Comparison of ENCODE assay signal across 8 mouse cellular contexts in genomic region chr6:86850588-86850987, GRCm38 (mm10). TPM values are rescaled to one million over a fixed set of nuclear protein-coding genes. Genes with fewer than 3 reads are reported as not detected.
DNase-seq lines count a peak whose midpoint lies in the region; ATAC-seq and TF ChIP-seq lines count a peak whose summit lies in the region.

No protein-coding gene starts in this region.

- no peaks in the 10 kb centered on the region for H3K9me3 ChIP-seq in heart, postnatal 0 days (replicated peaks; ENCODE audit: control insufficient read depth, low read length)
- no peaks in the 10 kb centered on the region for H3K9me3 ChIP-seq in E14TG2a.4 (ENCODE audit: low read length)
- no peaks in the 10 kb centered on the region for H3K9me3 ChIP-seq in hindbrain, embryonic 12.5 days (replicated peaks)
- H3K9me3 ChIP-seq in midbrain, embryonic 12.5 days = no peaks in the 10 kb centered on the region

- 4% methylated on average over 4 of the region's 4 CpGs for WGBS in heart, postnatal 0 days
- WGBS in hindbrain, embryonic 12.5 days = 24% methylated on average over 4 of the region's 4 CpGs
- WGBS in midbrain, embryonic 12.5 days = 35% methylated on average over 4 of the region's 4 CpGs

- peak overlapping the region; percentile 98 for H3K27ac ChIP-seq in heart, postnatal 0 days (ENCODE audit: low read depth)
- peak overlapping the region; percentile 97 for H3K27ac ChIP-seq in hindbrain, embryonic 12.5 days
- 0 out of 2 replicates have a peak overlapping the region, but pooled peaks have one; percentile 97 for H3K27ac ChIP-seq in midbrain, embryonic 12.5 days (replicated peaks)

- no peak for ATAC-seq in heart, postnatal 0 days (ENCODE audit: insufficient read depth, low read depth)
- ATAC-seq in hindbrain, embryonic 12.5 days (ENCODE audit: low FRiP score) = no peak
- no peak for ATAC-seq in midbrain, embryonic 12.5 days (ENCODE audit: low FRiP score, low read depth)
- no peak for ATAC-seq in megakaryocyte progenitor cell, adult 5-6 weeks (replicated peaks; ENCODE audit: poor library complexity)

- no peak for TF ChIP-seq CTCF in heart, postnatal 0 days (IDR thresholded peaks at IDR 0.05; ENCODE audit: low read depth)
- TF ChIP-seq CTCF in E14TG2a.4 (conservative IDR thresholded peaks at IDR 0.05; ENCODE audit: low read length) = no peak

- peaks cover 37% of the 10 kb centered on the region for H3K4me1 ChIP-seq in heart, postnatal 0 days (ENCODE audit: control insufficient read depth, insufficient read depth)
- peaks cover 32% of the 10 kb centered on the region for H3K4me1 ChIP-seq in E14TG2a.4 (replicated peaks; ENCODE audit: low read depth, low read length)
- H3K4me1 ChIP-seq in hindbrain, embryonic 12.5 days = peaks cover 37% of the 10 kb centered on the region
- H3K4me1 ChIP-seq in midbrain, embryonic 12.5 days = peaks cover 32% of the 10 kb centered on the region

- H3K27me3 ChIP-seq in heart, postnatal 0 days (ENCODE audit: control insufficient read depth, insufficient read depth, low read length) = no peaks in the 10 kb centered on the region
- peaks cover 2% of the 10 kb centered on the region; the same call in 1 of the 2 replicates for H3K27me3 ChIP-seq in E14TG2a.4 (ENCODE audit: insufficient read depth, low read length)
- H3K27me3 ChIP-seq in hindbrain, embryonic 12.5 days = no peaks in the 10 kb centered on the region
- H3K27me3 ChIP-seq in midbrain, embryonic 12.5 days = no peaks in the 10 kb centered on the region

- no peak for TF ChIP-seq EP300 in heart, postnatal 0 days (IDR thresholded peaks at IDR 0.05; ENCODE audit: low read depth)

- DNase-seq in heart, postnatal 0 days (ENCODE audit: low spot score) = no peak
- no peak for DNase-seq in heart, postnatal 4 days
- DNase-seq in adipocyte (ENCODE audit: low spot score) = no peak
- no peak for DNase-seq in adrenal gland, postnatal 25 days

- peaks cover 5% of the 10 kb centered on the region; the same call in 1 of the 2 replicates for H3K36me3 ChIP-seq in heart, postnatal 0 days (replicated peaks; ENCODE audit: control insufficient read depth, insufficient read depth, low read length)
- H3K36me3 ChIP-seq in E14TG2a.4 (ENCODE audit: insufficient read depth, low read length) = peaks cover 17% of the 10 kb centered on the region
- H3K36me3 ChIP-seq in hindbrain, embryonic 12.5 days = 0 out of 2 replicates have a peak, but pooled peaks cover 11% of the 10 kb centered on the region
- peaks cover 3% of the 10 kb centered on the region; the same call in 1 of the 2 replicates for H3K36me3 ChIP-seq in midbrain, embryonic 12.5 days

- peak overlapping the region; percentile 87 for H3K9ac ChIP-seq in heart, postnatal 0 days (replicated peaks; ENCODE audit: low read depth, low read length)
- H3K9ac ChIP-seq in hindbrain, embryonic 12.5 days = peak overlapping the region; percentile 81
- H3K9ac ChIP-seq in midbrain, embryonic 12.5 days (replicated peaks) = peak overlapping the region; percentile 84

- H3K4me3 ChIP-seq in heart, postnatal 0 days (ENCODE audit: low read depth, low read length) = peak overlapping the region; percentile 86
- H3K4me3 ChIP-seq in E14TG2a.4 (replicated peaks; ENCODE audit: low read length) = peak overlapping the region; percentile 90
- peak overlapping the region; percentile 75 for H3K4me3 ChIP-seq in hindbrain, embryonic 12.5 days
- H3K4me3 ChIP-seq in midbrain, embryonic 12.5 days = peak overlapping the region; percentile 85

- peak overlapping the region; percentile 75 for H3K4me2 ChIP-seq in heart, postnatal 0 days (ENCODE audit: low read depth, low read length)
- H3K4me2 ChIP-seq in hindbrain, embryonic 12.5 days (replicated peaks) = peak overlapping the region; percentile 88
- H3K4me2 ChIP-seq in midbrain, embryonic 12.5 days (replicated peaks) = peak overlapping the region; percentile 76

RNA-seq across cellular contexts. Expression of gene Aak1, which starts 1.3 kb away (rescaled TPM):
- total RNA-seq in heart, postnatal 0 days (2014; rRNA removed; ENCODE audit: low replicate concordance) = 24.9 and 46.7 TPM in 2 replicates
- 9.2 and 10.0 TPM in 2 replicates for polyA plus RNA-seq in heart, postnatal 0 days (2015; fragmentation: Nextera tagmentation; extraction: Ambion mirVana)
- 100 to 1,000 TPM in 1 of 2 experiments, 10 to 100 TPM in 1; 99.0 to 109 TPM for total RNA-seq in heart, postnatal 4 days (2021)
- polyA plus RNA-seq in hindbrain, embryonic 12.5 days (2016; fragmentation: Nextera tagmentation; extraction: Ambion mirVana) = 37.0 and 47.6 TPM in 2 replicates
- polyA plus RNA-seq in midbrain, embryonic 12.5 days (2016; fragmentation: Nextera tagmentation; extraction: Ambion mirVana) = 30.6 and 35.8 TPM in 2 replicates
- total RNA-seq in adrenal gland, postnatal 25 days (2021) = 93.8 and 99.7 TPM in 2 replicates
- total RNA-seq in megakaryocyte progenitor cell, adult 5-6 weeks (2015) = 30.1 and 30.6 TPM in 2 replicates
- 6.0 and 11.0 TPM in 2 replicates for total RNA-seq in megakaryocyte progenitor cell, adult 5-6 weeks (2017)

RNA-seq across cellular contexts. Expression of gene Anxa4, which starts 57.2 kb away (rescaled TPM):
- total RNA-seq in heart, postnatal 0 days (2014; rRNA removed; ENCODE audit: low replicate concordance) = 23.7 and 26.7 TPM in 2 replicates
- polyA plus RNA-seq in heart, postnatal 0 days (2015; fragmentation: Nextera tagmentation; extraction: Ambion mirVana) = 25.3 and 26.1 TPM in 2 replicates
- 10 to 100 TPM; 36.4 to 36.5 TPM for total RNA-seq in heart, postnatal 4 days (2021)
- polyA plus RNA-seq in hindbrain, embryonic 12.5 days (2016; fragmentation: Nextera tagmentation; extraction: Ambion mirVana) = 9.9 and 11.3 TPM in 2 replicates
- polyA plus RNA-seq in midbrain, embryonic 12.5 days (2016; fragmentation: Nextera tagmentation; extraction: Ambion mirVana) = 6.1 and 6.2 TPM in 2 replicates
- total RNA-seq in adrenal gland, postnatal 25 days (2021) = 56.7 and 68.9 TPM in 2 replicates
- 14.6 and 18.4 TPM in 2 replicates for total RNA-seq in megakaryocyte progenitor cell, adult 5-6 weeks (2015)
- 15.3 and 21.2 TPM in 2 replicates for total RNA-seq in megakaryocyte progenitor cell, adult 5-6 weeks (2017)
